Mouse (Mus musculus): ENCODE measurements at regions not wholly inside any gene's neighbourhood (a gene's known extent, or its start where the extent isn't known, plus 50 kb on each side); places are given as distances from the start of the nearest gene placed in this dataset.

GRCm38 (mm10) chr8:66771111-66771510, 74.1 kb downstream of the Npy1r start:
- no peak for TF ChIP-seq CTCF (IDR thresholded peaks at IDR 0.05; ENCODE audit: insufficient read depth, low read length)
- no peak for TF ChIP-seq POLR2A (IDR thresholded peaks at IDR 0.05; ENCODE audit: borderline replicate concordance, extremely low read depth, low read depth, low read length)

Data from lung, adult 2 months (tissue).